Mouse (Mus musculus): ENCODE measurements around the gene Olfr1053.
"Not testable (repeated sequence)": the region's sequence is repeated elsewhere in the genome, so short reads cannot be mapped to it uniquely, and the experiment has no call there.

Gene Olfr1053

GRCm38 (mm10) chr2:86315184-86315583 lies at the start of gene Olfr1053:
Olfr1053 (minus strand) TSS chr2:86315284.
- DNase-seq (ENCODE audit: low read depth, low spot score), result no peak

- DNase-seq (ENCODE audit: low read depth, low spot score), result no peak
Measured at GRCm38 (mm10) chr2:86362369-86362768, 47.3 kb upstream of the Olfr1053 start, which contains the start of gene Olfr1056. Olfr1056 (minus strand) TSS chr2:86362469.

GRCm38 (mm10) chr2:86351751-86352150 lies 36.7 kb upstream of the Olfr1053 start:
- DNase-seq (ENCODE audit: low read depth, low spot score), result not testable (repeated sequence)

GRCm38 (mm10) chr2:86350184-86350583 lies 35.1 kb upstream of the Olfr1053 start, which contains the start of gene Olfr1055:
Olfr1055 (minus strand) TSS chr2:86350284.
- DNase-seq (ENCODE audit: low read depth, low spot score), result no peak

GRCm38 (mm10) chr2:86335333-86335732 lies 20.2 kb upstream of the Olfr1053 start, which contains the start of gene Olfr1054:
Olfr1054 (minus strand) TSS chr2:86335433.
- DNase-seq (ENCODE audit: low read depth, low spot score), result no peak

- no peak for DNase-seq (ENCODE audit: low read depth, low spot score)
Measured at GRCm38 (mm10) chr2:86292155-86292554, 22.9 kb downstream of the Olfr1053 start, which contains the start of gene Olfr1052. Olfr1052 (plus strand) TSS chr2:86292455.

GRCm38 (mm10) chr2:86278988-86279387 lies 36.1 kb downstream of the Olfr1053 start, which contains the start of gene Olfr1051:
Olfr1051 (minus strand) TSS chr2:86279088.
- DNase-seq (ENCODE audit: low read depth, low spot score), result not testable (repeated sequence)
